Mouse (Mus musculus): ENCODE data around the gene Zfpm1.
A peak's percentile ranks its signal among the peaks of the same experiment; 100 is the strongest.

Zfpm1 gene

DNA sequence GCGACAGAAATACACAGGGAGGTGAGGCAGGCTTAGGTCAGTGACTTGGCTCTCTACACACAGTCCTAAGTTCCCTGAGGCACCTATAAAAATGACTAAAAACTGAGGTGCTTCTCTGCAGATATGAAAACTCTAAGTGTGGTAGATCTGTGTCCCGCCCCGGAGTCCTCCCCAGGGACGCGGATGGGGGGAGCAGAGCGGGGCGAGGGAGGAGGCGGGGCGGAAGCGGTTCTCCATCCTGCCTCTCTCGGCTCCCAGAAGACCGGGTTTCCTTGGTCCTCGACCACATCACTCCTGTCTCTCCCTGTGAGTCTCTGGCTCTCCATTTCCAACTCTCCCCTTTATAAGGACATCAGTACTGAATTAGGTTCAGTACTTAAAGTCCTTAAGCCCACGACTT is 61.8 kb downstream of the Zfpm1 start:
- DNase-seq (ENCODE audit: extremely low read depth, insufficient read length, low spot score) = peak; percentile 84

DNA sequence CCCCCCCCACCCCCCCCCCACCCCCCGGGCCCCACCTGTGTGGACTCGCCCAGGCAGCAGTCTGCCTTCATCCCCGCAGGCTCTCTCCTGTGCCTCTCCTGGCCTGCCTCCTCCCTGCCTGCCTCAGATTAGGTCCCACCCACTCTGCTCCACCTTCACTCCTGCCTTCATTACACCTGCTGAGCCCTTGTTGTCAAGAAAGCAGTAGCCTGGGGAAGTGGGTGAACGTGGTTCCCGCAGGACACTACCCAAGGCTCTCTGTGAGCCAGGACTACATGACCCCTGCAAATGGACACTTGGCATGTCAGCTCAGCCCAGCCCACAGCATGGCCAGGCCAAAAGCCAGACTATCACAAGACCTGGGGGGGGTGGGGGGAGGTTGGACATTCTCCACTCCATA is 62.3 kb downstream of the Zfpm1 start:
- peak; percentile 63 for DNase-seq (ENCODE audit: extremely low read depth, insufficient read length, low spot score)

DNA sequence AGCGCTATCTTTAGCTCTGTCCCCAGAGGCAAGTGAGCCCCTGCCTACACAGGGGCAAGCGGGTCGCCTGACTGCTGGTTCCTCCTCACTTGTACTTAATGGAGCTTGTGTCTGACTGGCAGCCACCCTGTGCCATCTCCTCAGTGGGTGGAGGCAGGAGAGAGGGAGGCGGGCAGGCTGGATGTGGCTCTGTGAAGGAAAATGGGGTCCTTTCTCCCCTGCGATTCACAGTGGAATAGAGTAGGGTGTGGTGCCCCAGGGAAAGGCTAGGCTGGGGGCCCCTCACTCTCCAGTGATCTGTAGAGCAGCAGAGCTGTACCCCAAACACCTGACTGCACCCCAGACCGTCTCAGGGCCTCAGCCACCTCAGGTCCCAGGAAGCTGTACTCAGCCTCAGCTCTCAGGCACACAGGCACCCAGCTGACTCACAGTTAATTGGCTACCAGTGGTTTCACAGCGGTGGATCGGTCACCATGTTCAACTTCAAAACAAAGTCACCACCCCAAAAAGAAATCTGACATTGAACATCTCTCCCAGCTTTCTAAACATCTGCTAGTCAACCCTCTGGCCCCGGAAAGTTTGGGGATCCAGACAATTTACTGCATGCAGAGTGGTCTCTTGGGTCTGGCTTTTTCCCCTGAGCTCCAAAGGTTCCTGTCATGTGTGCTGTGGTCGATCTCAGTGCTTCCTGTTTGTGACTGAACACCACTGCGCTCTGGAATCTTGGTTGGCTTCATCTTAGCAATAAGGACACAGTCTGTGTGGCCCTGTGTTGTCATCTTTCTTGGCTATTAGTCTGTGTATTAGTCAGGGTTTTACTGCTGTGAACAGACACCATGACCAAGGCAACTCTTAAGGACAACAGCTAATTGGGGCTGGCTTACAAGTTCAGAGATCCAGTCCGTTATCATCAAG is 63.5 kb downstream of the Zfpm1 start:
- peak; percentile 69 for DNase-seq (ENCODE audit: extremely low read depth, insufficient read length, low spot score)

DNA sequence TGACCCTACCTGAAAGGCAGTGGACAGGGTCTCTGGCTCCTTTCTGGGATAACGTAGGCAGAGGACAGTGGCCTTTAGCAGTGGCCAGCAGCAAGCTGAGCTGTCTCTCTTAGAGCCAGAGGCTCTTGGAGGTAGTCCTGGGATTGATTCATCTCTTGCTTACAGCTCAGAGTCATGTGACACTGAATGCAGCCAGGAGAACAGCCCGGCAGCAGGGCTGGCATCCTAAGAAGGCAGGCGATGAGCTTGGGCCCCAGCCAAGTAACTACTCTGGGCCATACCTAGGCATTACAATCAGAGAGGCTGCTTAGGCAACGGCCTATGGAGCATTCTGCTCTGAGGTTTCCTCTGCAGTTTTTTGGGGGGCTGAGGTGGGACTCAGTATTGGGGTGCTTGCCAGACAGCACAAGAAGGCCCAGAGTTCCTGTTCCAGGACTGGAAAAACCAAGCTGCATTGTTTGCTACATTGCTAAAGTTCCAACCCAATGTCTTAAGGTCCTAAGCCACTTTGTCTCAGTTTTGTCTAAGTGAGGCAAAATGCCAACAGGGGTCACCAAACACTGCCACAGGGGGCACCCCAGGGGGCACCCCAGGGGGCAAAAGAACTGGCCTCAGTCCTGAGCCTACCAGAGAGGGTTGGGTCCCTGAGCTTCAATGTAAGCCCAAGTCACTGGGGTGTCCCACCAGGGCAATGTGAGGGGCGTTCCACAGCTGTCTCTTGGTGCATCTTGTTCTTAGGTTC is 66.0 kb downstream of the Zfpm1 start:
- peak; percentile 78 for DNase-seq (ENCODE audit: extremely low read depth, insufficient read length, low spot score)

GRCm38 (mm10) chr8:122349357-122350297 is 67.7 kb downstream of the Zfpm1 start:
- no peak for DNase-seq (ENCODE audit: extremely low read depth, insufficient read length, low spot score)

GRCm38 (mm10) chr8:122350309-122351089 is 68.6 kb downstream of the Zfpm1 start:
- DNase-seq (ENCODE audit: extremely low read depth, insufficient read length, low spot score) = no peak

GRCm38 (mm10) chr8:122354157-122354556 is 72.2 kb downstream of the Zfpm1 start:
- DNase-seq (ENCODE audit: extremely low read depth, insufficient read length, low spot score) = no peak

DNA sequence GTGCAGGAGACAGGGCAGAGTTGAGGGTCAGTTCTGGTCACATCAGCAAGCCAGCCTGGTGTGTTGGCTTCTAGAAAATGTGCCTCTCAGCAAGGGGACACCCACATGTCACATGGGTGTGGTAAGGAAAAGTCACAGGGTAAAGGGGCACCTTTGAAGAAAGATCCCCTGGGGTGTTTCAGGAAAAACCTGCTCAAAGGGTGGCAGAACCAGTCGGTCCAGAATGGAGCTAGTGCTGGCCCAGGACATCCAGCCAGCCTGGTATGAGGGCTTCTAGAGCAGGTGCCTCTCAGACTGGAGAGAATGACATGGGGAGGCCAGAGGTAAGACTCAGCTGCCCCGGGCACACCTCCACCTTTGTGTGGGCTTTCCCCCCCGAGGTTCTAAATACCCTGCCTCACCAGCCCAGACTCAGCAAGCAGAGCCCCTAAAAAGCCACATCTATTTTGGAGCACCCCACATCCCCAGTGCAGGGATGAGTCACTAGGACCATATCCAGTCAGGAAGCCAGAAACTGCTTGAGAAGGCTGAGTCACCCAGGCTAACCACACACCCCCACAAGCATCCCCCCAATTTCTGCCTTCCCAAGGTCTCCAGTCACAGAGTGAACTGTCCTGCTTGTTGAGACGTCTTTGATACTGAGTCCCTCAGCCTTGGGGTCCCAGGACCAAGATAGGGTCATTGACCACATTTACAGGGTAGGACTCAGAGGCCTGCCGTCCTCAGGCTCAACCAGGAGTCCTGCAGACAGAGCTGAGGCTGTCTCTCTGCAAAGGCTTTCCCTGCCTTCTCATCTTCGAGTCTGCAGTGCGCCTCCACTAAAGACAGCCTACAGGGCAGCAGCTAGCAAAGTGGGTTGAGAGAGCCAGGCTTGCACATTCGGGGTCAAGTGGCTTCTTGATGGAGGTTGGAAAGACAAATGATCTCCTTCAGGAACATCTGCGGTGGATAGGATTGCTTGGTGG is 74.0 kb downstream of the Zfpm1 start:
- peak; percentile 71 for DNase-seq (ENCODE audit: extremely low read depth, insufficient read length, low spot score)

- DNase-seq (ENCODE audit: extremely low read depth, insufficient read length, low spot score) = no peak
These were observed 75.3 kb downstream of the Zfpm1 start for GRCm38 (mm10) chr8:122357202-122357601.

- no peak for DNase-seq (ENCODE audit: extremely low read depth, insufficient read length, low spot score)
These were observed 75.7 kb downstream of the Zfpm1 start for GRCm38 (mm10) chr8:122357641-122358040.

GRCm38 (mm10) chr8:122359111-122359775 is 77.3 kb downstream of the Zfpm1 start:
- DNase-seq (ENCODE audit: extremely low read depth, insufficient read length, low spot score) = no peak

DNA sequence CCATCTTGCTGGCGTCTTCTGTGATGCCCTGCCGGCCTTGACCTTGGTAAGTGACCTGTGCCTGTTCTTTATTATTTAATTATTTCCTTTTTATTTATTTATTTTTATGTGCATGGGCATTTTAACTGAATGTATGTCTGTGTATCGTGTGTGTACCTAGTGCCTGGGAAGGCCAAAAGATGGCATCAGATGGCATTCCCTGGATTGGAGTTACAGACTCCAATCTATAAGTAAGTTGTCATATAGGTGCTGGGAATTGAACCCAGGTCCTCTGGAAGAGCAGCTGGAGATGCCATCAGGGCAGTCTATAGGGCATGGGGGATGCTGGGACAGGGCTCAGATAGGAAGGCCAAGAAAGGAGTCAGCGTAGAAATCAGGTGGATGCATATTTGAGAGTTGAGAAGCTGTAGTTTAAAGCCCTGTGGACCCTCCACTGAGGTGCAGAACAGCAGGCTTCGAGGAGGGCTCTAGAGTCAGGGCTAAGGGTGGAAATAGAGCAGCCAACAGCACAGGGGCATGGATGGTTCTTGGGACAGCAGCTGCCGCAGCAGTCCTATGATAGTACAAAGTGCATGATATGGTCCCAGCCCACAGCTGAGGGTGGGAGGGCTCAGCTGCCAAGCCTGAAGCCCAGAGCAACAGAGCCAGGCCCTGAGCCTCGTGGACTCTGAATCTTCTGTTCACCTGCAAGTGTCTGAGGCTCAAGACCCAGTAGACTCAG is 78.9 kb downstream of the Zfpm1 start, which contains the start of gene Trhr2:
Gene Trhr2, minus strand, starts transcription at position 51 of the 721 bp plus-strand sequence.
- no peak for DNase-seq (ENCODE audit: extremely low read depth, insufficient read length, low spot score)

DNA sequence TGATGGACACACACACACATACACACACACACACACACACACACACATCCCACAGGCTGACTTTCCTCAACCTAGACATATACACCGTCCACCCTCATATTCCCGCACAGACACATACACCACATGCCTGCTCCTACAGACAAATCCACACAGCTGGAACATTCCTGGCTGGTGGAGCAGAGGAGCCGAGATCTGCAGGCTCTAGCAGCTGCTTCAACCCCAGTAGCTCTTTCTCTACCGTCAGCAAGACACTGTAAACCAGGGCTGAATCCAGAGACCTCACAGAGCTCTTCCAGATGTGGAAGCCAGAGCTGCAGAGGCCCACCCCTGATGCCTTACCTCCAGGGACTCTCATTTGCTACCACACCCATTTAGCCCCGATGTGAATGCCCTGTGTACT is 80.3 kb downstream of the Zfpm1 start:
- no peak for DNase-seq (ENCODE audit: extremely low read depth, insufficient read length, low spot score)

DNA sequence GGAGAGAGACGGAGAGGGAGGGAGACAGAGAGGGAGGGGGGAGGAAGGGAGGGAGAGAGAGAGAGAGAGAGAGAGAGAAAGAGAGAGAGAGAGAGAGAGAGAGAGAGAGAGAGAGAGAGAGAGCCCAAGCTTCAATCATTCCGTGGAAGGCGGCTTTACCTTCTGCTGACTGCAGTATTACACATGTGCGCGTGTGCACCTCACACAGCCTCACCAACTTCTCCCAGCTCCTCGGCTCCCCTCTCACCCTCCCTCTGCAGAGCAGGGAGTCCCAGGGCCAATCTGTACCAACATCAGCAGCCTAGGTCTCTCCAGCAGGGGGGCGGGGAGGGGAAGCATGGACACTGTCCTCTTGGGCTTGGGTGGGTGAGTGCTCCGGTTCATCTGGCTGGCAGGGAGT is 81.0 kb downstream of the Zfpm1 start:
- no peak for DNase-seq (ENCODE audit: extremely low read depth, insufficient read length, low spot score)

GRCm38 (mm10) chr8:122368494-122368893 is 86.6 kb downstream of the Zfpm1 start:
- DNase-seq (ENCODE audit: extremely low read depth, insufficient read length, low spot score) = peak; percentile 62

DNA sequence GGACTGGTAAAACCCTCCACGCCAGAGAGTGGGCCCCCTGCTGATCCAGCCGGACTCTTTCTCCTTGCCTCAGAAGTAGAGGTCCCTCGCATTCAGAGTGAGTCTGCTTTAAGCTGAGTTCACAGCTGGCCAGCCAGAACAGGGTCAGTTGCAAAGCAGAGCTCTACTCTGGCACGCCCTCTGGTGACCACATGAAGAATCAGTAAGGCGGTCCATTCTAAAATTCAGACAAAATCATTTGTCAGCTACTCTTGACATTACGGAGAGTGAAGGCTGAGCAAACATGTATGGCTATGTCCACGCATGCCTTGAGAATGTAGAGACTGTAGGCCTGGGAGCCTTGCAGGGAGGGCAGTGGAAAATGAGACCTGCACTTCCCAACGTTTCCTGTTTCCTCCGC is 87.7 kb downstream of the Zfpm1 start:
- peak; percentile 49 for DNase-seq (ENCODE audit: extremely low read depth, insufficient read length, low spot score)

GRCm38 (mm10) chr8:122371706-122372105 is 89.8 kb downstream of the Zfpm1 start:
- DNase-seq (ENCODE audit: extremely low read depth, insufficient read length, low spot score) = no peak

DNA sequence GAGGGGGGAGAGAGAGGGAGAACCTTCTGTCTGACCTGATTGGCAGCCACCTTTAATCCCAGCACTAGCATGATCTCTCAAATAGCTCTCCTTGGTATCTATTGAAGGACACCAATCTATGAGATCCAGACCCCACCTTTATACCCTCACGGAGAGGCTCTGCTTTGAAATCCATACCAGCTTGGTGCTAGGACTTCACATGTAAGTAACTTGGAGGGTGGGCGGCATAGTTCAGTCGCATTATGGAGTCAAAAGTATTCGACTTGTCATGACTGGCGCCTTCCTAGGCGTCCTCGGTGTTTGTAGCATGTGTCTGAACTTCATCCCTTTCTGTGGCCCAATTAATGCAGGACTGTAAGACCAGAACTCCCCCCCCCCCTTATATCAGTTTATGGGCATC is 93.4 kb downstream of the Zfpm1 start:
- no peak for DNase-seq (ENCODE audit: extremely low read depth, insufficient read length, low spot score)

Data from 3134 (cell line).